Mouse (Mus musculus): ENCODE measurements around the gene Kcnj6.

The Kcnj6 gene

GRCm38 (mm10) chr16:94863475-94863874 lies 134.0 kb downstream of the Kcnj6 start:
- in situ Hi-C loops (cut with MboI; ENCODE audit: unreplicated experiment in 2 of 2): no loop called here

- in situ Hi-C loops (cut with MboI; ENCODE audit: unreplicated experiment in 2 of 2): no loop called here
Observed at GRCm38 (mm10) chr16:94855990-94856389, 141.5 kb downstream of the Kcnj6 start.

- in situ Hi-C loops (cut with MboI; ENCODE audit: unreplicated experiment in 2 of 2): no loop called here
Observed at GRCm38 (mm10) chr16:94852407-94853160, 144.9 kb downstream of the Kcnj6 start.

- in situ Hi-C loops (cut with MboI; ENCODE audit: unreplicated experiment in 2 of 2): no loop called here
Observed at GRCm38 (mm10) chr16:94850393-94850792, 147.1 kb downstream of the Kcnj6 start.

GRCm38 (mm10) chr16:94845996-94846395 lies 151.5 kb downstream of the Kcnj6 start:
- in situ Hi-C loops (cut with MboI; ENCODE audit: unreplicated experiment in 2 of 2): no loop called here

- in situ Hi-C loops (cut with MboI; ENCODE audit: unreplicated experiment in 2 of 2): no loop called here
Observed at GRCm38 (mm10) chr16:94844769-94845168, 152.7 kb downstream of the Kcnj6 start.

GRCm38 (mm10) chr16:94839398-94839797 lies 158.1 kb downstream of the Kcnj6 start:
- in situ Hi-C loops (cut with MboI; ENCODE audit: unreplicated experiment in 2 of 2): no loop called here

GRCm38 (mm10) chr16:94837881-94838280 lies 159.6 kb downstream of the Kcnj6 start:
- in situ Hi-C loops (cut with MboI; ENCODE audit: unreplicated experiment in 2 of 2): no loop called here

GRCm38 (mm10) chr16:94834502-94834901 lies 163.0 kb downstream of the Kcnj6 start:
- in situ Hi-C loops (cut with MboI; ENCODE audit: unreplicated experiment in 2 of 2): no loop called here

GRCm38 (mm10) chr16:94828166-94828565 lies 169.3 kb downstream of the Kcnj6 start:
- in situ Hi-C loops (cut with MboI; ENCODE audit: unreplicated experiment in 2 of 2): no loop called here

- in situ Hi-C loops (cut with MboI; ENCODE audit: unreplicated experiment in 2 of 2): no loop called here
Observed at GRCm38 (mm10) chr16:94827092-94827585, 170.4 kb downstream of the Kcnj6 start.

GRCm38 (mm10) chr16:94825274-94825673 lies 172.2 kb downstream of the Kcnj6 start:
- in situ Hi-C loops (cut with MboI; ENCODE audit: unreplicated experiment in 2 of 2): no loop called here

GRCm38 (mm10) chr16:94822611-94823010 lies 174.9 kb downstream of the Kcnj6 start:
- in situ Hi-C loops (cut with MboI; ENCODE audit: unreplicated experiment in 2 of 2): loop anchor here in 1 of 2 experiments (25.0 kb wide), 2 partner anchors 790 to 1140 kb away; no protein-coding TSS in a partner anchor

- in situ Hi-C loops (cut with MboI; ENCODE audit: unreplicated experiment in 2 of 2): loop anchor here in 1 of 2 experiments (25.0 kb wide), 2 partner anchors 791 to 1141 kb away; no protein-coding TSS in a partner anchor
Observed at GRCm38 (mm10) chr16:94821610-94822009, 175.9 kb downstream of the Kcnj6 start.

GRCm38 (mm10) chr16:94816391-94816790 lies 181.1 kb downstream of the Kcnj6 start:
- in situ Hi-C loops (cut with MboI; ENCODE audit: unreplicated experiment in 2 of 2): loop anchor here (10.0 to 25.0 kb wide), 3 partner anchors 528 to 1146 kb away; no protein-coding TSS in a partner anchor

- in situ Hi-C loops (cut with MboI; ENCODE audit: unreplicated experiment in 2 of 2): loop anchor here (10.0 to 25.0 kb wide), 3 partner anchors 529 to 1146 kb away; no protein-coding TSS in a partner anchor
Observed at GRCm38 (mm10) chr16:94815891-94816290, 181.6 kb downstream of the Kcnj6 start.

GRCm38 (mm10) chr16:94809286-94809685 lies 188.2 kb downstream of the Kcnj6 start:
- in situ Hi-C loops (cut with MboI; ENCODE audit: unreplicated experiment in 2 of 2): loop anchor here in 1 of 2 experiments (25.0 kb wide), 2 partner anchors 803 to 1153 kb away; no protein-coding TSS in a partner anchor

GRCm38 (mm10) chr16:94798241-94798640 lies 199.3 kb downstream of the Kcnj6 start:
- in situ Hi-C loops (cut with MboI; ENCODE audit: unreplicated experiment in 2 of 2): no loop called here

- in situ Hi-C loops (cut with MboI; ENCODE audit: unreplicated experiment in 2 of 2): no loop called here
Observed at GRCm38 (mm10) chr16:94797366-94797765, 200.1 kb downstream of the Kcnj6 start.

- in situ Hi-C loops (cut with MboI; ENCODE audit: unreplicated experiment in 2 of 2): no loop called here
Observed at GRCm38 (mm10) chr16:94793041-94793440, 204.5 kb downstream of the Kcnj6 start.

- in situ Hi-C loops (cut with MboI; ENCODE audit: unreplicated experiment in 2 of 2): no loop called here
Observed at GRCm38 (mm10) chr16:94789958-94790357, 207.5 kb downstream of the Kcnj6 start.

GRCm38 (mm10) chr16:94788716-94789115 lies 208.8 kb downstream of the Kcnj6 start:
- in situ Hi-C loops (cut with MboI; ENCODE audit: unreplicated experiment in 2 of 2): no loop called here

Data from v-Abl transformed pro-B cells (cell line).